Mouse (Mus musculus): Measurements from ENCODE around the gene Zdhhc20. TPM values are rescaled to one million over a fixed set of nuclear protein-coding genes. Genes with fewer than 3 reads are reported as not detected.

The Zdhhc20 gene
- polyA plus RNA-seq (2014; fragmentation: Illumina TruSeq; extraction: RNeasy Lipid Tissue Mini Kit (QIAGEN cat#74804); ENCODE audit: low read depth, low replicate concordance), result 252 TPM

GRCm38 (mm10) chr14:57890011-57890842 is at the start of gene Zdhhc20:
Zdhhc20 (minus strand) TSS chr14:57890276.

GRCm38 (mm10) chr14:57825788-57826751 is 64.0 kb downstream of the Zdhhc20 start, which contains the start of the genes Ska3 and Mrpl57:
Ska3 (minus strand) TSS chr14:57826185.
Mrpl57 (plus strand) TSS chr14:57826234.

GRCm38 (mm10) chr14:57797991-57798931 is 91.8 kb downstream of the Zdhhc20 start, which contains the start of gene Sap18:
Sap18 (plus strand) TSS chr14:57798180.

Other genes starting within 250 kb of the Zdhhc20 start
- gene Xpo4, start 224.8 kb downstream of the Zdhhc20 start, polyA plus RNA-seq (2014; fragmentation: Illumina TruSeq; extraction: RNeasy Lipid Tissue Mini Kit (QIAGEN cat#74804); ENCODE audit: low read depth, low replicate concordance), result 22.1 TPM
- not detected for gene Gm49361, start 144.2 kb downstream of the Zdhhc20 start, polyA plus RNA-seq (2014; fragmentation: Illumina TruSeq; extraction: RNeasy Lipid Tissue Mini Kit (QIAGEN cat#74804); ENCODE audit: low read depth, low replicate concordance)
- 27.9 TPM for gene Lats2, start 131.9 kb downstream of the Zdhhc20 start, polyA plus RNA-seq (2014; fragmentation: Illumina TruSeq; extraction: RNeasy Lipid Tissue Mini Kit (QIAGEN cat#74804); ENCODE audit: low read depth, low replicate concordance)
- gene Sap18, start 92.1 kb downstream of the Zdhhc20 start, polyA plus RNA-seq (2014; fragmentation: Illumina TruSeq; extraction: RNeasy Lipid Tissue Mini Kit (QIAGEN cat#74804); ENCODE audit: low read depth, low replicate concordance), result 199 TPM
- gene Ska3, start 64.1 kb downstream of the Zdhhc20 start, polyA plus RNA-seq (2014; fragmentation: Illumina TruSeq; extraction: RNeasy Lipid Tissue Mini Kit (QIAGEN cat#74804); ENCODE audit: low read depth, low replicate concordance), result 7.5 TPM
- 45.4 TPM for gene Mrpl57, start 64.0 kb downstream of the Zdhhc20 start, polyA plus RNA-seq (2014; fragmentation: Illumina TruSeq; extraction: RNeasy Lipid Tissue Mini Kit (QIAGEN cat#74804); ENCODE audit: low read depth, low replicate concordance)
- 135 TPM for gene Micu2, start 109.0 kb upstream of the Zdhhc20 start, polyA plus RNA-seq (2014; fragmentation: Illumina TruSeq; extraction: RNeasy Lipid Tissue Mini Kit (QIAGEN cat#74804); ENCODE audit: low read depth, low replicate concordance)
- 9.8 TPM for gene Fgf9, start 180.3 kb upstream of the Zdhhc20 start, polyA plus RNA-seq (2014; fragmentation: Illumina TruSeq; extraction: RNeasy Lipid Tissue Mini Kit (QIAGEN cat#74804); ENCODE audit: low read depth, low replicate concordance)